Mouse (Mus musculus): ENCODE data around the gene Lig3.
A peak's percentile ranks its signal among the peaks of the same experiment; 100 is the strongest.

Gene Lig3

GRCm38 (mm10) chr11:82780983-82781903 is at the start of gene Lig3:
Gene Lig3, plus strand, starts transcription at chr11:82781108.
- DNase-seq (ENCODE audit: low read depth, low spot score): peak; percentile 91

GRCm38 (mm10) chr11:82734227-82734626 is 46.7 kb upstream of the Lig3 start:
- no peak for DNase-seq (ENCODE audit: low read depth, low spot score)

GRCm38 (mm10) chr11:82739006-82739405 is 41.9 kb upstream of the Lig3 start:
- no peak for DNase-seq (ENCODE audit: low read depth, low spot score)

GRCm38 (mm10) chr11:82746138-82746537 is 34.8 kb upstream of the Lig3 start:
- DNase-seq (ENCODE audit: low read depth, low spot score): peak; percentile 7

- DNase-seq (ENCODE audit: low read depth, low spot score): no peak
These were observed 34.0 kb upstream of the Lig3 start for GRCm38 (mm10) chr11:82746857-82747366.

- DNase-seq (ENCODE audit: low read depth, low spot score): no peak
These were observed 28.4 kb upstream of the Lig3 start for GRCm38 (mm10) chr11:82752349-82753115.

GRCm38 (mm10) chr11:82755919-82756318 is 25.0 kb upstream of the Lig3 start:
- DNase-seq (ENCODE audit: low read depth, low spot score): no peak

GRCm38 (mm10) chr11:82762286-82762829 is 18.6 kb upstream of the Lig3 start:
- DNase-seq (ENCODE audit: low read depth, low spot score): no peak

GRCm38 (mm10) chr11:82763261-82763660 is 17.6 kb upstream of the Lig3 start:
- no peak for DNase-seq (ENCODE audit: low read depth, low spot score)

GRCm38 (mm10) chr11:82763742-82764437 is 17.0 kb upstream of the Lig3 start, which contains the start of the genes Cct6b and Zfp830:
Gene Cct6b, minus strand, starts transcription at chr11:82764321.
Gene Zfp830, plus strand, starts transcription at chr11:82764345.
- peak; percentile 92 for DNase-seq (ENCODE audit: low read depth, low spot score)

GRCm38 (mm10) chr11:82764438-82764924 is 16.4 kb upstream of the Lig3 start:
- no peak for DNase-seq (ENCODE audit: low read depth, low spot score)

GRCm38 (mm10) chr11:82780134-82780533 is 774 bp upstream of the Lig3 start:
- no peak for DNase-seq (ENCODE audit: low read depth, low spot score)

- no peak for DNase-seq (ENCODE audit: low read depth, low spot score)
These were observed 1.3 kb downstream of the Lig3 start for GRCm38 (mm10) chr11:82782197-82782596.

GRCm38 (mm10) chr11:82783453-82783852 is 2.5 kb downstream of the Lig3 start:
- DNase-seq (ENCODE audit: low read depth, low spot score): no peak

- no peak for DNase-seq (ENCODE audit: low read depth, low spot score)
These were observed 25.7 kb downstream of the Lig3 start for GRCm38 (mm10) chr11:82806656-82807055.

GRCm38 (mm10) chr11:82807370-82807769 is 26.5 kb downstream of the Lig3 start:
- DNase-seq (ENCODE audit: low read depth, low spot score): no peak

GRCm38 (mm10) chr11:82808485-82808884 is 27.6 kb downstream of the Lig3 start:
- DNase-seq (ENCODE audit: low read depth, low spot score): no peak

- DNase-seq (ENCODE audit: low read depth, low spot score): peak; percentile 43
These were observed 38.4 kb downstream of the Lig3 start for GRCm38 (mm10) chr11:82819350-82819749.

- DNase-seq (ENCODE audit: low read depth, low spot score): no peak
These were observed 40.0 kb downstream of the Lig3 start for GRCm38 (mm10) chr11:82820788-82821456.

- no peak for DNase-seq (ENCODE audit: low read depth, low spot score)
These were observed 45.9 kb downstream of the Lig3 start for GRCm38 (mm10) chr11:82826818-82827217.
